Mouse (Mus musculus) limb, embryonic 15.5 days (tissue): ENCODE measurements at regions not wholly inside any gene's neighbourhood (a gene's known extent, or its start where the extent isn't known, plus 50 kb on each side); places are given as distances from the start of the nearest gene placed in this dataset.
A peak's percentile ranks its signal among the peaks of the same experiment; 100 is the strongest.

Experiments
- ATAC-seq: fragments of 200-750 bp; cut with Nextera tagmentation; 2 replicates; pipeline ENCODE4 v1.8.0; 2017; ENCODE audit warnings: low read depth, moderate TSS enrichment; ENCODE audit not compliant: insufficient number of reproducible peaks, low FRiP score, low TSS enrichment
- H3K27ac ChIP-seq: fragments of 300-500 bp; sonication (generic); 2 replicates; pipeline ENCODE4 v1.5.1; 2015; ENCODE audit warnings: moderate library complexity, mild to moderate bottlenecking, inconsistent platforms
- H3K27me3 ChIP-seq: fragments of 300-500 bp; sonication (generic); 2 replicates; pipeline ENCODE4 v1.6.1; 2015; ENCODE audit warnings: inconsistent platforms
- H3K36me3 ChIP-seq: fragments of 300-500 bp; sonication (generic); 2 replicates; pipeline ENCODE4 v1.6.1; 2015; ENCODE audit warnings: inconsistent platforms
- H3K4me1 ChIP-seq: fragments of 300-500 bp; sonication (generic); 2 replicates; pipeline ENCODE4 v1.6.1; 2015; ENCODE audit warnings: inconsistent platforms
- H3K4me2 ChIP-seq: fragments of 300-500 bp; sonication (generic); 2 replicates; pipeline ENCODE4 v1.6.1; 2015; ENCODE audit warnings: mild to moderate bottlenecking, inconsistent platforms
- H3K4me3 ChIP-seq: fragments of 300-500 bp; sonication (generic); 2 replicates; pipeline ENCODE4 v1.5.1; 2015; ENCODE audit warnings: mild to moderate bottlenecking, inconsistent platforms
- H3K9ac ChIP-seq: fragments of 300-500 bp; sonication (generic); 2 replicates; pipeline ENCODE4 v1.6.1; 2015; ENCODE audit warnings: inconsistent platforms
- H3K9me3 ChIP-seq: fragments of 300-500 bp; sonication (generic); 2 replicates; pipeline ENCODE4 v1.6.1; 2016; ENCODE audit warnings: inconsistent platforms
- WGBS: fragments of 180-500 bp; shearing (Covaris S2); methylation state at CpG from one replicate; pipeline ENCODE4 v1.1.7; 2015; 5-methylcytosine and 5-hydroxymethylcytosine counted together

- Histone ChIP-seq H3K9me3 (no peaks in the 10 kb centered on the region), H3K36me3 (no peaks in the 10 kb centered on the region), H3K27me3 (no peaks in the 10 kb centered on the region), H3K9ac (no peak overlapping the region), H3K27ac (no peak overlapping the region), H3K4me3 (no peak overlapping the region), H3K4me2 (no peak overlapping the region), H3K4me1 (peaks cover 10% of the 10 kb centered on the region; the same call in 1 of the 2 replicates)
- ATAC-seq = no peak
- 74% methylated on average over 3 of the region's 3 CpGs for WGBS
Measured at GRCm38 (mm10) chr3:102667796-102668195, 66.5 kb upstream of the Tspan2 start.

- no peak for ATAC-seq
- H3K27me3 ChIP-seq = no peaks in the 10 kb centered on the region
- no peaks in the 10 kb centered on the region for H3K9me3 ChIP-seq
- peaks cover 5% of the 10 kb centered on the region; the same call in 1 of the 2 replicates for H3K4me1 ChIP-seq
- no peak overlapping the region for H3K27ac ChIP-seq
- no peaks in the 10 kb centered on the region for H3K36me3 ChIP-seq
- H3K9ac ChIP-seq = no peak overlapping the region
- no peak overlapping the region for H3K4me3 ChIP-seq
- WGBS = 89% methylated on average over 3 of the region's 3 CpGs
- no peak overlapping the region for H3K4me2 ChIP-seq
Measured at GRCm38 (mm10) chr3:102668556-102668955, 65.8 kb upstream of the Tspan2 start.

- no peaks in the 10 kb centered on the region for H3K36me3 ChIP-seq
- H3K9me3 ChIP-seq = no peaks in the 10 kb centered on the region
- no peak for ATAC-seq
- H3K27me3 ChIP-seq = no peaks in the 10 kb centered on the region
- 69% methylated on average over 2 of the region's 2 CpGs for WGBS
- no peak overlapping the region for H3K4me2 ChIP-seq
- no peak overlapping the region for H3K4me3 ChIP-seq
- no peak overlapping the region for H3K9ac ChIP-seq
- 0 out of 2 replicates have a peak overlapping the region, but pooled peaks have one; percentile 7 for H3K27ac ChIP-seq
- no peaks in the 10 kb centered on the region; the same call in 1 of the 2 replicates for H3K4me1 ChIP-seq
Measured at GRCm38 (mm10) chr3:102669951-102670350, 64.4 kb upstream of the Tspan2 start.

- H3K4me3 ChIP-seq = no peak overlapping the region
- WGBS = 49% methylated on average over 5 of the region's 5 CpGs
- no peaks in the 10 kb centered on the region for H3K36me3 ChIP-seq
- H3K9ac ChIP-seq = no peak overlapping the region
- ATAC-seq = no peak
- no peaks in the 10 kb centered on the region for H3K27me3 ChIP-seq
- no peak overlapping the region for H3K4me2 ChIP-seq
- no peaks in the 10 kb centered on the region; the same call in 1 of the 2 replicates for H3K4me1 ChIP-seq
- no peaks in the 10 kb centered on the region for H3K9me3 ChIP-seq
- H3K27ac ChIP-seq = no peak overlapping the region
Measured at GRCm38 (mm10) chr3:102670557-102670956, 63.8 kb upstream of the Tspan2 start.

GRCm38 (mm10) chr3:102670972-102671371 lies 63.4 kb upstream of the Tspan2 start:
- no peak overlapping the region for H3K4me2 ChIP-seq
- no peaks in the 10 kb centered on the region; the same call in 1 of the 2 replicates for H3K4me1 ChIP-seq
- no peak overlapping the region for H3K27ac ChIP-seq
- H3K4me3 ChIP-seq = no peak overlapping the region
- H3K36me3 ChIP-seq = no peaks in the 10 kb centered on the region
- no peak overlapping the region for H3K9ac ChIP-seq
- ATAC-seq = no peak
- WGBS = 68% methylated on average over 5 of the region's 5 CpGs
- H3K9me3 ChIP-seq = no peaks in the 10 kb centered on the region
- H3K27me3 ChIP-seq = no peaks in the 10 kb centered on the region

- ATAC-seq = no peak
- no peaks in the 10 kb centered on the region for H3K36me3 ChIP-seq
- no peaks in the 10 kb centered on the region for H3K27me3 ChIP-seq
- H3K4me1 ChIP-seq = peaks cover 3% of the 10 kb centered on the region; the same call in 1 of the 2 replicates
- no peak overlapping the region for H3K4me3 ChIP-seq
- no peak overlapping the region for H3K4me2 ChIP-seq
- H3K27ac ChIP-seq = no peak overlapping the region
- H3K9ac ChIP-seq = no peak overlapping the region
- H3K9me3 ChIP-seq = no peaks in the 10 kb centered on the region
- WGBS = 81% methylated on average over 5 of the region's 5 CpGs
Measured at GRCm38 (mm10) chr3:102673506-102673905, 60.8 kb upstream of the Tspan2 start.

GRCm38 (mm10) chr3:102674068-102674467 lies 60.3 kb upstream of the Tspan2 start:
- peaks cover 3% of the 10 kb centered on the region; the same call in 1 of the 2 replicates for H3K4me1 ChIP-seq
- no peak overlapping the region for H3K4me3 ChIP-seq
- no peaks in the 10 kb centered on the region for H3K36me3 ChIP-seq
- ATAC-seq = no peak
- 10% methylated on average over 2 of the region's 2 CpGs for WGBS
- H3K27me3 ChIP-seq = no peaks in the 10 kb centered on the region
- H3K4me2 ChIP-seq = no peak overlapping the region
- no peaks in the 10 kb centered on the region for H3K9me3 ChIP-seq
- H3K9ac ChIP-seq = no peak overlapping the region
- no peak overlapping the region for H3K27ac ChIP-seq

GRCm38 (mm10) chr3:102676946-102677534 lies 57.3 kb upstream of the Tspan2 start:
- 62% methylated on average over 7 of the region's 7 CpGs for WGBS
- Histone ChIP-seq H3K27me3 (no peaks in the 10 kb centered on the region), H3K9me3 (no peaks in the 10 kb centered on the region), H3K36me3 (no peaks in the 10 kb centered on the region), H3K9ac (no peak overlapping the region), H3K27ac (no peak overlapping the region), H3K4me3 (no peak overlapping the region), H3K4me2 (no peak overlapping the region), H3K4me1 (peaks cover 3% of the 10 kb centered on the region; the same call in 1 of the 2 replicates)
- ATAC-seq = no peak

- 88% methylated on average over 1 of the region's 1 CpGs for WGBS
Measured at GRCm38 (mm10) chr3:102678516-102678915, 55.8 kb upstream of the Tspan2 start.

GRCm38 (mm10) chr3:102682424-102682823 lies 51.9 kb upstream of the Tspan2 start:
- H3K36me3 ChIP-seq = no peaks in the 10 kb centered on the region
- peak overlapping the region; percentile 18; the same call in 1 of the 2 replicates for H3K27ac ChIP-seq
- no peaks in the 10 kb centered on the region for H3K9me3 ChIP-seq
- no peak overlapping the region for H3K4me3 ChIP-seq
- no peak for ATAC-seq
- no peaks in the 10 kb centered on the region for H3K27me3 ChIP-seq
- no peak overlapping the region for H3K9ac ChIP-seq
- peaks cover 6% of the 10 kb centered on the region; the same call in 1 of the 2 replicates for H3K4me1 ChIP-seq
- no peak overlapping the region for H3K4me2 ChIP-seq
- 62% methylated on average over 8 of the region's 8 CpGs for WGBS

More at GRCm38 (mm10) chr3:102678516-102678915, 55.8 kb upstream of the Tspan2 start:
- Histone ChIP-seq H3K9ac (no peak overlapping the region), H3K27ac (no peak overlapping the region), H3K36me3 (no peaks in the 10 kb centered on the region), H3K4me1 (peaks cover 9% of the 10 kb centered on the region), H3K4me2 (no peak overlapping the region), H3K9me3 (no peaks in the 10 kb centered on the region), H3K4me3 (no peak overlapping the region), H3K27me3 (no peaks in the 10 kb centered on the region)
- no peak for ATAC-seq

GRCm38 (mm10) chr3:102683541-102683940 lies 50.8 kb upstream of the Tspan2 start:
- Histone ChIP-seq H3K9me3 (no peaks in the 10 kb centered on the region), H3K4me2 (no peak overlapping the region), H3K4me1 (peaks cover 15% of the 10 kb centered on the region; the same call in 1 of the 2 replicates), H3K27ac (no peak overlapping the region; the same call in 1 of the 2 replicates), H3K4me3 (no peak overlapping the region), H3K36me3 (no peaks in the 10 kb centered on the region), H3K27me3 (no peaks in the 10 kb centered on the region), H3K9ac (no peak overlapping the region)
- WGBS = 60% methylated on average over 10 of the region's 10 CpGs
- 0 out of 2 replicates have a peak, but pooled peaks have one; percentile 14 for ATAC-seq
